Mouse (Mus musculus) liver, embryonic 14.5 days (tissue): ENCODE results near the gene 1700029P11Rik.

Experiments
- CTCF ChIP-seq: IDR thresholded peaks from 2 replicates; pipeline ENCODE4 v1.5.1; 2016; ENCODE audit warnings: antibody characterized with exemption, low read depth, control low read depth
- EP300 ChIP-seq: IDR thresholded peaks from 2 replicates; pipeline ENCODE4 v1.6.1; 2016; ENCODE audit warnings: antibody characterized with exemption, low read depth

GRCm38 (mm10) chr15:81950716-81951115, 29.6 kb upstream of the 1700029P11Rik start:
- TF ChIP-seq CTCF (no peak), EP300 (no peak)
